Mouse (Mus musculus) spleen, postnatal 14 days (tissue): Measurements from ENCODE around the gene Reln.

Source experiments
- DNase-seq, 2 experiments: peaks; one replicate each; pipeline ENCODE4 v3.0.0; 2021 to 2022; ENCODE audit warnings: low spot score in 2 of 2

The Reln gene

DNA sequence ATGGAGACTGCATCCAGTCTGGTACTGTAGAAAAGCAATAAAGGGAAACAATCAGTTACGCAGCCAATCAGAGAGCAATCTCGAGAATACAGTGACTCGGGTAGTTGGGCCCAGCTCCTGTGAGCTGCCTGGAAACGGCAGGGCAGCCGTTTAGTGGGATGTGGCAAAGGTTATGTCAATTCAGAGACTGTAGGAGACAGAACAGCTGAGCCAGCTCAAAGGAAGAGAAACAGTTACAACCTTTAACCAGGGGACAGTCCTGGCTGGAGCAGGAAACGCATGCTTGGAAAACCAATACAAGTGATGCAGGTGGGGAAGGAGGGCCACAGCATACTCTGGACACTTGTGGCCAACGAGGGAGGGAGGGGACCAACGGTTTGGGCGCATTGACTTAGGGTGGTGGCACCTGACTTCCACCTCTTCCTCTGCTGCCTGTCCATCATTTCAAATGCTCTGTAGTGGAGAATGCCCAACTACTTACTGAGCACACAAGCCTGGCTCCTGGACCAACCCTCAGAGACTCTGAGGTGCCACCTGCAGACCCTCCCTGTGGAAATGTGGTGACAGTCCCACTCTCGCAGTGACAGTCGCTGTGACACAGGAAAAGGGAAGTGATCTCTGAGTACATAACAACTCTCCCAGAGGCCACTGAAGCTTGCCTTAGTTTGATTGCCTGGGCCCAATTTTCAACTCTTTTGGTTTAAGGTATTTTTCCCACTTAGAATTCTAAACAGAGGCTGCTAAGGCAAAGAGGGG is 337.0 kb downstream of the Reln start:
- DNase-seq = no peak

GRCm38 (mm10) chr5:22003858-22004257 is 340.6 kb downstream of the Reln start:
- no peak for DNase-seq

GRCm38 (mm10) chr5:21987711-21988110 is 356.8 kb downstream of the Reln start:
- no peak for DNase-seq

DNA sequence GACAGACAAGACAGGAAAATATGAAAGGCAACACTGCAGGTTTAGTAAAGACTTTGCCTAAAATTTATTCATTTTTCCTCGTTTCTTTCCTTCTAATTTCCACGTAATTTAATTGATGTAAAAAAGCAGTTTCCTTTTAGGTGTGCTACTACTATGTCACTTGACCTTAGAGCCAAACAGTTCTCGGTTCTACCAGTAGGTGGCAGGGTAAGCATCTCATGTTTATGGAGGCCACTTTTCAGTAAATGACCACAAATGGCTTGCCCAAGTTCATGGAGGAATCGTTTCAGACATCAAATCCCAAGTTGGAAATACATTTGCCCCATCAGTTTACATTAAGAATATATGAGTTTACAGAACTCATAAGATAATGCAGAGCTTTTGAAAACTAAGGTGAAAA is 358.2 kb downstream of the Reln start:
- peak in 1 of 2 experiments; percentile 33 for DNase-seq

DNA sequence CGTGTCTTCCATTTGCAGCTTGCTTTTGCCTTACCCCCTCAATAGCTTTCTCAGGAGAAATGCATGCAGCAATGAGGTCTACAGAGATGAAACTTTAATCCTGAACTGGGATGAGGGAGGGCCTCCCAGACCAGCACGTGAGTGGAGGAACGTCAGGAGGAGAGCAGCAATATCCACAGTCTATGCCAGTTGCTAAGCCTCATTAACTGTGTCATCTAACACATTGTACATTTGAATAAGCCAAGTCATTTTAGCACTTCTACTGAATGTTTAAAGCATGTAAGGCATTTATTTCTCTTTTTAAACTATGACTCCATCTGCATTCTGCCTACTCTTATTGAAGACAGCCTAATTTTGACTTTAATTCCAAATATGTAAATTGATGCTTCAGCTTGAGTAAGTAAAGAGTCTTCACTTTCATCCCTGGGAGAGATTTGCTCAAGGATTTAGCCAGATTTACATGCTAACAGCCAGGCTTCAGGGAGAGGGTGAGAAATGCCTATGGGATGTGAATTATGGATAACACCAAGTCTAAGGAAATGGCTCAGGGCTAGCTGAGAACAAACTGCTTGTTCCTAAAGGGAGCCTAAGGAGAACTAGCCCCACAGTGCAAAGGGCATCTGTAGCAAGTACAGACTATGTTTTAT is 361.4 kb downstream of the Reln start:
- no peak for DNase-seq

- no peak for DNase-seq
These were observed 363.3 kb downstream of the Reln start for GRCm38 (mm10) chr5:21981216-21981615.

DNA sequence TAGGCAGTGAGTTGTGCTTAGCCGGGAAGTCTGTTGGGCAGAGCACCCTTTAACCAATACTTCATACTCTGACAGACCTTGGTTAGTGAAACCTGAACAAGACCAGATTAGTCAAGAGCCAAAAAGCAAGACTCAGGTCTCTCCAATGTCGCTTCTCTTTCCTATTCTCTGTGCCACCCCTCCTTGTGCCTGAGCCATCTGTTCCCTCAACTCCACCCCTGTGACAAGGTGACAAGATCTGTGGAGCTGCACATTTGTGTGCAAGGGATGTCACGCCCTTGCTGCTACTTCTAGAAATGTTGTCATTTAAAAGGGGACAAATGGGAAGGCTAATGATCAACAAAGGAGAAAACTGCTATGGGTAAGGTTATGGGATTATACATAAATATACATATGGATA is 364.0 kb downstream of the Reln start:
- DNase-seq = no peak

- no peak for DNase-seq
These were observed 371.1 kb downstream of the Reln start for GRCm38 (mm10) chr5:21973266-21974010.

GRCm38 (mm10) chr5:21961796-21962195 is 382.7 kb downstream of the Reln start:
- no peak for DNase-seq

DNA sequence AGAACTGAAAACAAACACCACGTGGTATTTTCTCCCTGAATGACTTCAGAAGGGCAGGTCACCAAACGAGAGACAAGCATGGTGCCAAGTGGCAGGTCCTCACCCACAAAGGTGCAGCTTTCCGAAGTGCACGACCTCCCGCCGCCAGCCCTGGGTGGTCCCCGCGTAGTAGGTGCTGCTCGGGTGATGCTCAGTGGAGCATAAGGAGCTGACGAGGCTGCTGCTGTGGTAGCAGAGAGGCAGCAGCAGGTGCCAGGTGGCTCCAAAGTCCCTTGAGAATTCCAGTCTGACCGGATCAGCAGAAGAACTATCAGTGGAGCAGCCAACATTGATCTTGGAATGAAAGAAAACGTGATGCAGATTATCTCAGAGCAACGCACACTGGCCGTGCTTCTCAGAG is 384.4 kb downstream of the Reln start:
- DNase-seq = no peak

GRCm38 (mm10) chr5:21957586-21957985 is 386.9 kb downstream of the Reln start:
- no peak for DNase-seq

DNA sequence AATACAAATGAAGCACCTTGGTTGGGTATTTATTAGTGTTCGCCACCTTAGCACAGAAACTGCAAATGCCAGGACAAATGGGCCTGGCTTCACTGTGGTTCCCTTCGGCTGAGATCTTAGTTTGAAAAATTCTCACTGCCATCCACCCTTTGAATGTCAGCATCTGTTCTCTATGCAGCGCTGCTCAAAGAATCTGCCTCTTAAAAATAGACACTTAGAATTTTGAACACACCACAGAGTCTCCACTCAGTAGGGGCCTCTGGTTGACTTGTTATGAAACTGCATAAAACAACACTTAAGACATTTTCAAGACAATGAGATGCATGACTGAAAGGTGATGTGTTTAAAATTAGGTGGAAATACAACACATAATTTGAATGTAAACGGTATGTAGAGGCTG is 387.4 kb downstream of the Reln start:
- DNase-seq = no peak

GRCm38 (mm10) chr5:21949507-21949897 is 395.0 kb downstream of the Reln start:
- DNase-seq = no peak

DNA sequence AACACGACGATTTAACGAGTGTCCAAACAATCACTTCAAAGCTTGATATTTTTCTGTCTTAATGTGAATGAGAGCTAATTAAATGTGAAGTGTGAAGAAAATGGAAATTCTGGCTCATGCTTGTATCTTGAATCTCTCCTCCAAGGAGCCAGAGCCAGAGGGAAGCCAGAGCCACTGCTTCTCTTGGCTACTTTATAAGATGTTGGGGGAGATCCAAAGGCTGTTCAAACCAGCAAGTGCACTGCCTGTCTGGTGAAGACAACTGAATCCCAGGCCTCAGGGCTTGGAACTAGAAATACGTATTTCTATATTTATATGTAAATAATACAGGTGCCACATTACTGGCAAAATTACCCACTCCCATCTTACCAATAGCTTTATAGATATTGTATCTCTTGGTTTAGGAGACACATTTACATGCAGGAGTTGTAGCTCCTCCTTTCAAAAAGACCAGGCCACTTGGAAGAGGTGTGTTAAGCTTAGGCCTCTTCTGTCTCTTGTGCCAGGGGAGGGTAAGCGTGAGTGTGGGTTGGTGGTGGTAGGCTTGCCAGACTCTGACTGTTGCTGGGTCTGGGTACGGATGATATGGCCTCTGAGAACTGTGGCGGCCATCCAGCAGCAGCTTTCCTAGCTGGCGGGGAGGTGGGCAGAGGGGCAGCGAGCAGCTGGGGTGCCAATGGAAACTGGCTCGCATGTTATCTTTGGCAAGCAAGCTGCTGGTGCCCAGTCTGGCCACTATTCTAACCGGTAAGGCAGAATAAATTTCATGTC is 395.6 kb downstream of the Reln start:
- DNase-seq = no peak

DNA sequence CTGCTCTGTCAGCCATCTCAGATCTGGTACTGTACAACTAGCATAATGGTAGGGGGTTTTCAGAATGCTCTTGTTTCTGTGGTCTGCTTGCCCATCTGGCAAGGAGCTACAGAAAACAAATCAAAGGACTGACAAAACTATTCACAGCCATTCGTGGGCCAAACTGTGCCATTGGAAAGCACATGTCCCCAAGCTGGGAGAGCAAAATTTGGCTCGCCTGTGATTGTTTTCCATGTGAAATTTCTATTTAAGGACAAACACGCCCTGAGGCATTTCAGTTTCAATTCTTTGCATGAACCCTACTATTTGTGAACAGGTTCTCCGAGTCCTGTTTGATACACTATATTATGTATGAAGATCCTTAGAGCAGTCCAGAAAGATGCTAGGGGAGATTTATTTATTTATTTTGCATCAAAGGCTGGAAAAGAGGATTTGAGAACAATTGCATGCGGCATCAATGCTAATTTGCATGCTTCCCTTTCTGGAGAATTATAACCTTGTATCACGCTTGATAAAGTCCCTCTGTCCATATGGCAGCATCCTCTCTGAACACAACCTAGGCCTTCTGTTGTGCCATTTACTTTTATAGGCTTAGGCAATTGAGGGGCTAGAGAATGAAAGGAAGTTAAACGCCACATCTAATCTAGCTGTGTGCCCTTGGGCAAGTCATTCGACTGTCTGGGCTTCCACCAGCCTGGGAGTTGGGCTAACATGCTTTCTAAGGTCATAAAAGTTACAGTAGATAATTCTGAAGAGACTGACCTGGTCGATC is 396.7 kb downstream of the Reln start:
- DNase-seq = no peak

DNA sequence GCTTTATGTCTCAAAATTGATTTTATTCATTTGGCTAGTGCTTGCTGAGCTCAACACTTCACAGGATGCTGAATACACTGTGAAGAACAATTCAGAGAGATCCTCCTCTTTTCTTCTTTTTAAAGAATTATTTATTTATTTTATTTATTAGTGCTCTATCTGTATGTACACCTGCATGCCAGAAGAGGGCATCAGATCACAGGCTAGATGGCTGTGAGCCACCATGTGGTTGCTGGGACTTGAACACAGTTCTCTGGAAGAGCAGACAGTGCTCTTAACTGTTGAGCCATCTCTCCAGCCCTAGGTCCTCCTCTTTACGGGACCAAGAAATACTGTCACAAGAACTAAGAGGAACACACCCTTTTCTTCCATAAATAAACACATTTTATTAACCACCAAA is 399.9 kb downstream of the Reln start:
- no peak for DNase-seq

GRCm38 (mm10) chr5:21939405-21939804 is 405.1 kb downstream of the Reln start:
- no peak for DNase-seq

- no peak for DNase-seq
These were observed 406.4 kb downstream of the Reln start for GRCm38 (mm10) chr5:21938138-21938537.

- no peak for DNase-seq
These were observed 407.9 kb downstream of the Reln start for GRCm38 (mm10) chr5:21936627-21937026.

DNA sequence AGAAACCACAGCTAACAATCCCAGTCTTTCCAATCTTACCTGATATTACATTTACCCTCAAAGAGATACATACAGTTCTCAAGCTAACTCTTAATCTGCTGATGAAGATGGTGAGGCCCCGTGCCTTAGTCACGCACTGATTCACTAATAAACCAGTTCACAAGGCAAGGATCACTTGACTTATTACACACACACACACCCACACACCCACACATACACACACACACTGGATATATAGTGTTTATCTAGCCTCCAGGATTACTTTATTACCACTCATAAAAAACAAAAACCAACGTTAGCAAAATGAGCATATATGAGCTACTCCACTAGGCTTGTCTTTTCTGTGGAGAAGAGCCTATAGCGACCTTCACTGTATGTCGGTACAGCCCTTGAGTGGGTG is 408.4 kb downstream of the Reln start:
- no peak for DNase-seq

DNA sequence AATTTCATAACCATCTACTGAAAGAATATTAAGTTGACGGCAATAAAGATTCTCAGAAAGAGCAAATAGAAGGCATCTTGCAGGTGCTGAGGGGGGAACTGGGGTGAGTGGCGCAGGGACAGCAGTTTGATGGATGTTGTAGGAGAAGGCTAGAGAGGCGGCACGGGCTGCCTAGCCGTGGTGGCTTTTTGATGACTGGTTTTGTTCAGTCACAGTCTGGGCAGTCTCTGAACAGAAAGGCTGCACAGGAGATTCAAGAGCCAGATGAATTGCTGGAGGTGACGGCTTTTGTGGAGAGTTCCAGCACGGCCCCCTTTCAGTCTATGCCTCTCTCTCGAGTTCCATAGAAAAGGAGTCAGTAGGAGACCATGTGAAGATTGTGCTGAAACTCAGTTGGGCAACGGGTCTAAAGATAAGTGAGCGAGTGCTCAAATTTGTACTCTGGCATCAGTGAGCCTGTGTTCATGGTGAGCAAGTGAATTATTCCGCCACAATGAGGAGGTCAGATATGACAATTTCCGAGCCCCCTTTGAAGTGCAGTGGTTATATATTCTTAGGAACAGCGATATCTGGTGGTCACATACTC is 409.6 kb downstream of the Reln start:
- no peak for DNase-seq
